Mouse (Mus musculus) ES-E14 (cell line): ENCODE measurements at regions not wholly inside any gene's neighbourhood (a gene's known extent, or its start where the extent isn't known, plus 50 kb on each side); places are given as distances from the start of the nearest gene placed in this dataset.

Experiments used
- CHD2 ChIP-seq: IDR thresholded peaks from 2 replicates; pipeline ENCODE4 v1.6.1; 2014; ENCODE audit warnings: mild to moderate bottlenecking, low read depth, low read length, inconsistent platforms
- HCFC1 ChIP-seq: IDR thresholded peaks from 2 replicates; pipeline ENCODE4 v1.6.1; 2012; ENCODE audit warnings: low read length, inconsistent platforms, borderline replicate concordance; ENCODE audit not compliant: insufficient read depth
- MAFK ChIP-seq: IDR thresholded peaks from 2 replicates; pipeline ENCODE4 v1.6.1; 2014; ENCODE audit warnings: mild to moderate bottlenecking, low read depth, low read length, inconsistent platforms; ENCODE audit not compliant: insufficient read depth
- ZC3H11A ChIP-seq: IDR thresholded peaks from 2 replicates; pipeline ENCODE4 v1.6.1; 2012; ENCODE audit warnings: low read depth, mild to moderate bottlenecking, inconsistent platforms, low read length, borderline replicate concordance

- no peak for TF ChIP-seq CHD2
- TF ChIP-seq HCFC1: no peak
- no peak for TF ChIP-seq ZC3H11A
- no peak for TF ChIP-seq MAFK
Observed at GRCm38 (mm10) chr9:47322293-47322692, 207.7 kb upstream of the Cadm1 start.
